Mouse (Mus musculus) bone marrow macrophage, adult 2 months (primary cell): Measurements from ENCODE around the gene Kif1bp.

Experiments
- CTCF ChIP-seq: IDR thresholded peaks from 2 replicates; pipeline ENCODE4 v1.5.1; 2012; ENCODE audit warnings: low read depth, mild to moderate bottlenecking, low read length, moderate library complexity
- POLR2A ChIP-seq: IDR thresholded peaks from 2 replicates; pipeline ENCODE4 v1.6.1; 2012; ENCODE audit warnings: mild to moderate bottlenecking, low read depth, low read length, borderline replicate concordance

GRCm38 (mm10) chr10:62604161-62604560 lies 25.9 kb upstream of the Kif1bp start:
- no peak for TF ChIP-seq CTCF
- no peak for TF ChIP-seq POLR2A
